Mouse (Mus musculus) gastrocnemius, adult 2 months (tissue): ENCODE measurements around the gene Tmem150c. TPM values are rescaled to one million over a fixed set of nuclear protein-coding genes. Genes with fewer than 3 reads are reported as not detected.

Source experiments
- DNase-seq: peaks from one replicate; pipeline ENCODE4 v3.0.0; 2022
- H3K27ac ChIP-seq: fragments of 200-600 bp; 2 replicates; pipeline ENCODE4 v1.8.1; 2022; ENCODE audit warnings: mild to moderate bottlenecking
- H3K4me3 ChIP-seq: fragments of 200-600 bp; 2 replicates; pipeline ENCODE4 v1.8.1; 2022; ENCODE audit warnings: mild to moderate bottlenecking, moderate library complexity
- CTCF ChIP-seq: fragments of 200-600 bp; IDR thresholded peaks from 2 replicates; pipeline ENCODE4 v1.8.1; 2022; ENCODE audit warnings: antibody characterized with exemption, mild to moderate bottlenecking, moderate library complexity
- intact Hi-C: fragments of 180-260 bp; cut with DNase I; formaldehyde crosslinking; loops from one replicate; pipeline ENCODE4 v1.15.1; 2025
- total RNA-seq, 2 experiments: library from RNA; stranded (reverse); gene quantifications; 2 replicates each; pipeline ENCODE4 v1.2.3; 2021

Gene Tmem150c
- total RNA-seq, 2 experiments from 2014 or later, result 0.82 to 2.9 TPM

DNA sequence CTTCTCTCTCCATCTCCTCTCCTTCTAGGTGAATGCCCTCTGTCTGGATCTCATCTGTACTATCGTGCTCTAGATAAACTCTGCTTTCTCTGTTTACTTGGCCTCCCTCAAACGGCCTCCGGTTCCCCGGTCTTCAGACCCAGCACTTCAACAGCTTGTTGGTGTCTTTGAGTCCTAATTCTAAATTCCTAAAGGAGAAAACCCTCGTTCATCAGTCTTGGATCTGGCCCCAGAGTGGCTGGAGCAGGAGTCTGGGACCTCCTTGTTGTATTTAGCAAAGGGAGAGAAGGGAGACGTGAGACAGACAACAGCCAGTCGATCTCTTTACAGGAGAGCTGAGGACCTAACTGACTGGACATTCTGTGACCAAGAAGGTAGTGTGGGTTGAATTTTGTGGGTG lies 27.0 kb upstream of the Tmem150c start:
- H3K27ac ChIP-seq, result no peak overlapping the region
- no peak for TF ChIP-seq CTCF
- intact Hi-C loops, result no loop called here
- H3K4me3 ChIP-seq, result no peak overlapping the region
- DNase-seq, result no peak

DNA sequence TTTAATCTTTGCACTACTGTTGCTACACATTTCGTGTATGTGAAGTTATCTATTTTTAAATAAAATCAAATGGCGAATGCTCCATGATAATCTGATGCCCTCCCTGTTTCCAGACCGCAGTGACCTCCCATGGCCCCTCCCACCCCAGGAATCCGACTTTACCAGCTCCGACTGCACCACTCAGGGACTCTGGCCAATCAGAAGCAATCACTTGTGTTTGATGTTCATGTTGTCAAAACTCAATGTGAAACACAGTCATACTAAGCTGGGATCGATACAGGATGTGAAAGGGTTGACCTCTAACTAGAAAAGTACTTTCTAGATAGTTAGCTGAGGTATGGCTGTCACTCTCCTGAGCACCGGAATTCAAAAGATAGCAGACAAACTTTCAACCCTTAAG lies 26.3 kb upstream of the Tmem150c start:
- Histone ChIP-seq H3K4me3 (no peak overlapping the region), H3K27ac (no peak overlapping the region)
- no peak for TF ChIP-seq CTCF
- intact Hi-C loops, result no loop called here
- DNase-seq, result no peak

DNA sequence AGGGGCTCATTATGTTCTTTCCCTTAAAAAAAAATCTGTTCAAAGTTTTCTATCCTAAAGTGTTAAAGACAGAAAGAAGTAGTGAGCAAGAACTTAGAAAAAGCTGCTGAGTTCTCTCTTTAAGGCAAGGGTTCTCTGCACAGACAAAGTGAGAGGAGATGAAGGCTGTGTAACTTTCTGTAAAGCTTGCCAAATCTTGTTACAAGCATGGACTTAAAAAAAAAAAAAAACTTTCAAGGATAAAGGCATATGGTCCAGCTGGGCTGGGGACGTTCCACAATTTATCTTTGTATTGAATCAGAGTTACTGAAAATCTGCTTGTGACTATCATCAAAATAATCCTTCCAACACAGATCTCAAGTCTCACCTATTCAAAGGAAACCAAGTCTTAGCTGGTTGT lies 21.4 kb upstream of the Tmem150c start:
- no peak for DNase-seq
- H3K27ac ChIP-seq, result no peak overlapping the region
- H3K4me3 ChIP-seq, result no peak overlapping the region
- TF ChIP-seq CTCF, result no peak
- intact Hi-C loops, result no loop called here

DNA sequence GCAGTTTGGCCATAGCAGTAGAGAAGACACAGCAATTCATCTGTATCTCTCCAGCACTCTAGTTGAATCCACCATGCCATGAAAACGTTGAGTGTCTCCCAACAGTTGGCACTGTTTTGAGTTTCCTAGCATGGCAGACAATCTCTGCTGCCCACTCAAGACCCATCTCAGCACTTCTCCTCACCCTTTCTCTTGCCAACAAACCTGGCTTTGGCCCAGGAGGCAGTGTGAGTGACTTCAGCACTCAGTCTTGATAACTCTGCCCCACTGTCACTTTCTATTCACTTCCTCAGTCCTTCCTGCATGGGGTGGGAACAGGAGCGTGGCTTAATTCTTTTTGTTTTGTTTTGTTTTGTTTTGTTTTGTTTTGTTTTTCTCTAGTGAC lies 19.2 kb upstream of the Tmem150c start:
- intact Hi-C loops, result no loop called here
- no peak for DNase-seq
- Histone ChIP-seq H3K27ac (no peak overlapping the region), H3K4me3 (no peak overlapping the region)
- TF ChIP-seq CTCF, result no peak

DNA sequence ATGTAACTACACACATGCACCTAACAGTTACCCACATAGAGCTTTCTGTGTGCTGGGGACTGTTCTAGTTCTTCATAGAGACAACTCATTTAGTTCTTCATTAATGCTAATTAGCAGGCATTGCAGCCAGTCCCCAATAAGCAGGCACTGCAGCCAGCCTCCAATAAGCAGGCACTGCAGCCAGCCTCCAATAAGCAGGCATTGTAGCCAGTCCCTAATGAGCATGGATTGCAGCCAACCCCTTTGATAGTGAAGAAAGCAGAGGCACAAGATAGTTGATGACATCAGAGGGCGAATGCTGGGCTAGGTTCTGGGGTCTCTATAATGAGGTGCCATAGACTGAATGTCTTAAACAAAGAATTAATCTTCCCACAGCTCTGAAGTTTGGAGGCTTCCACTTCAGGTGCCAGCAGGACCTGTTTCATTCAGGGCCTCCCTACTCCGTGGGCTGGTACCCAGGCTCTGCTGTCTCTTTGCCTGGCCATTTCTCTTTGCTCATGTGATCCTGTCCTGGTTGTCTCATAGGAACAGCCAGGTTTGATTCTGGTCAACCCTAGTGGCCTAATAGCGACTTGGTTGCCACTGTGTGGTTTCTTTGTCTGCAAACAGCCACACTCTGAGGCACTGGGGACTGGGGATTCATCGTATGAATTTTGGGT lies 18.6 kb upstream of the Tmem150c start:
- Histone ChIP-seq H3K27ac (no peak overlapping the region), H3K4me3 (no peak overlapping the region)
- TF ChIP-seq CTCF, result no peak
- intact Hi-C loops, result no loop called here
- DNase-seq, result no peak

DNA sequence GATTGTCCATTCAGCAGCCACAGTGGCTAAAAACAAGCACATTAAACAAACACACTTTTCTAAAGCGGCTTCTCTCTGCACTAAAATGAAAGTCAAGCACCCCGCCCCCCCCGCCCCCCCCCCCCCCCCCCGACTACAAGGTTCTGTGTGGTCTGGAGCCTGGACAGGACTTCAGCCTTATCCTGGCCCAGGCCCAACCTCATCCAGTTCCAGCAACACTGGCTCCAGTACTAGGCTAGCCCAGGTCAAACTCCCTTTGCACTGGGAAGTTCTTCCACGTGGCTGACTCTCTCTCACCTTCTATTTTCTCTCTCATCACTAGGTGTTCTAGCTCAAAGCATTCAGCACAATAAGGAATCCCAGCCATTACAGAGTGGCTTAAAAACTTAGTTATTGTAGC lies 17.9 kb upstream of the Tmem150c start:
- H3K27ac ChIP-seq, result no peak overlapping the region
- intact Hi-C loops, result no loop called here
- no peak for TF ChIP-seq CTCF
- no peak for DNase-seq
- H3K4me3 ChIP-seq, result no peak overlapping the region

DNA sequence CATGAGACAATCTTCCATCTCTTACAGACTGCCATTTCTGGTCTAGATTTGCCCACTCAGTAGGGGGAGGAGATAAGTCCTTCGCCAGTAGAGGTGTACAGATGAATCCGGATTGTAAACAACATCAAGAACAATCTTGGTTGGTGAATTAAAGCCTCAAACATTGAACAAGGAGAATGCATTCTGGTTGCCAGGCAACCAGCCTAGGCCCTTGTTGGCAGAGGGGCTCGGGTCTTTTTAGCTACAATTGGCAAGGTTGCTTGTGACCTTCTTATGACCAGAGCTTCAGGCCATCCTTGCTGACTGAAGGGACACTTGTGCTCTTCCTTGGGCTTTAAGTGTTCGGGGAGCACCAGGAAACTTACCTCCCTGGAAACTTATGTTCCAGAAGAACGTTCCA lies 16.5 kb upstream of the Tmem150c start:
- Histone ChIP-seq H3K4me3 (no peak overlapping the region), H3K27ac (no peak overlapping the region)
- no peak for DNase-seq
- intact Hi-C loops, result no loop called here
- no peak for TF ChIP-seq CTCF

DNA sequence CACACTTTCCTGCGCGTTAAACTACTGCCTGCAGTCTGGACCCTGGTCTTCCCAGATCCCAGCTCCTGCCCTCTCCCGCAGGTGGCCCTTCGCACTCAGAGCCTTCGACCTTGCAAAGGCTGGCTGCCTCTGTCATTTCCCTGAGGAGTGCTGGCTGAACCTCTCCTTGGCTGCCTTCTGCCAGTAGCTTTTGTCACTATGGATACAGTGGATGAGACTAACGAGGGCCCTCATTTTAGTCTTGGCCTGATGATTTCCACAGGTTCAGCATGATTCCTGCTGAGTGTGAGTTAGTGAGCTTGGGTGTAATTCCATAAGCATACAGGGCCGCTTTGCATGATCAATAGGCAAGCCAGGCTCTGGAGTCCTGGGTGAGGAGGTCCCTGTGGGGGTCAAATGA lies 16.0 kb upstream of the Tmem150c start:
- TF ChIP-seq CTCF, result no peak
- Histone ChIP-seq H3K27ac (no peak overlapping the region), H3K4me3 (no peak overlapping the region)
- intact Hi-C loops, result no loop called here
- DNase-seq, result no peak

DNA sequence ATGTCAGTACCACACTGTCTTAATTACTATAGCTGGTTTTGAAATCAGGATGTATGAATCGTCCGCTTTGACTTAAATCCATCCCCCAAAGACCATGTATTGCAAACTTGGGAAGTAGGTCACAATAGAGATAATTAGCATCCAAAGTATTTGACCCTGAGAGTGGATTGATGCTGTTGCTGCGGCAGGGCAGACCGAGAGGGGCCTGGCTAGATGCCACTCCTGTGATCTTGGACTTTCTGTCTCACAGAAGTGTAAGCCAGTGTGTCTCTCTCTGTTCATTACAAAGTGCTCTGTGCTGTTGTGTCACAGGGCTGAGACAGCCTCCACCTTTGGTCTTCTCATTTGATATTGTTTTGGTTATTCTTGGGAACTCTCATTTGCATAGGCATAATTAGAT lies 12.5 kb upstream of the Tmem150c start:
- intact Hi-C loops, result no loop called here
- no peak for DNase-seq
- Histone ChIP-seq H3K27ac (no peak overlapping the region), H3K4me3 (no peak overlapping the region)
- TF ChIP-seq CTCF, result no peak

DNA sequence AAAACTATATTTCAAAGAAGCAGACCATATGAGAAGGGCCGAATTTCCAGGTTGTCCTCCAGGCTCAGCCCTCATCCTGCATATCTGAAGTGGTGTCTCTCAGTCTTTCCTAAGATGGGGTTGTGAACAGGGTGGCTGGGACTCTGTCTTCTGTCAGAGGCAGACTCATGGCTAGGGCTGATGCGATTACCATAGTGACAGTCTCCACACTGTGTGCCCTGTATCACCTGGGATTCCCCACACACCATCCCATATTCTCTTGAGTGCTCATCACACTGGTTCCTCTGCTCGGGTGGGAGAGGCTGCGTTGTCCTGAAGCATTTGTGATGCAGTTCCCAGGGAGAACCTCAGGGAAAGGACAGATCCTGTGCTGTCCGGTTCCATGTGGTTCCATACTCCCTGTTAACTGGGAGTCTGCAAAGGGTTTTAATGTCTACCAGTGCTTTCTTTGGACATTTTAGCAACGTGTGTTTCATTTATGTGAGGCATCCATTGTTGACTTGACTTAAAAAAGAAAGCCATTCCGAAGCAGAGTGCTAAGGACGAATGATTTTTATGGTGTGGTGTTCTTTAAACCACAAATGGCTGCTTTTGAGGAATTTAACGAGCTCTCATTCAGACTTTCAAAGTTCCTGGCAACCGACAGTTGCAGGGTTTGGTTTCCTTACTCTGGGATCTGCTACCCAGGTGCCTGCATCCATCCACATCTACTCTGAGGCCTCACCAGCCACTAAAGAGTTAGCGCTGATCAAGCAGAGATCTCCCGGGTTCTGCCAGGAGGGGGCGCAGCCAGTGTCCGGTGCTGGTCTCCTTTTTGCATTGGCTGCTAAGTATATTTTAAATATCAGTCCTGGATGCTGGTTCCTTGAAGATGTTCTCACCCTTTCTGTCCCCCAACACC lies 7.2 kb upstream of the Tmem150c start:
- peak; percentile 46 for DNase-seq
- Histone ChIP-seq H3K27ac (no peak overlapping the region), H3K4me3 (no peak overlapping the region)
- TF ChIP-seq CTCF, result peak; percentile 60
- intact Hi-C loops, result no loop called here

DNA sequence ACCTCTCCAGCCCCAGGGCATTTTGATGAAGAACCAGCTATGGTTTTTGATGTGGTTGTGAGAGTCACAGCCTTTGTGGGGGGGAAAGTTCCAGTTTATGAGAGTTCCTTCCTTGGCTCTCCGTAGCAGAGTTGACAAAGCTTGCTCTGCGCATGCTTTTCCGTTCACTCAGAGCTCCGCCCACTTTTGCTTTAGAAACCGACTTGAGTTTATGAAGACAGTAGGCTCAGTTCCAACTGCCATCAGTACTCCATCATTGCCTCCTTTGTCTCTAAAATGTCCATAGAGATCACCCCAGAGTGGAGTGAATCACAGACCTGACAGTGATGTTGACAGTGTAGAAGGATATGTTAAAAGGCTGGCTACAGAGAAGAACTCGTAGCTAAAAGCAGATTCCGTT lies 3.8 kb upstream of the Tmem150c start:
- no peak overlapping the region for H3K4me3 ChIP-seq
- TF ChIP-seq CTCF, result no peak
- H3K27ac ChIP-seq, result no peak overlapping the region
- DNase-seq, result no peak
- intact Hi-C loops, result no loop called here

DNA sequence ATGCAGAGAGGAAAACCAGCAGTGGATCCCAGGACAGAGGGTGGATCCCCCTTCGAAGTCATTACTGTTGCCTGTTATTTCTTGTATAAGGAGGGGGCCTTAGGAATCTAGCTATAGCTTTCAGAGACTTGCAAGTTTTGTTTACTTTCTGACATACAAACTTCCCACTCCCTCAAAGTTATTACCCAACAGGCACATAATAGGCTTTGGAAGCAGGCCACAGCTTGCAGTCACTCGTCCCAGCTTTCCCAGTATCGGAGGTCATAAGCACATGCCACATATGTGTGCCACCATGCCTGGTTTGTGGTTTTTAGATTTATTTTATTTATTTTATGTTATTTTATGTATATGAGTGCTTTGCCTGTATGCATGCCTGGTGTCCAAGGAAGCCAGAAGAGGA lies 3.2 kb upstream of the Tmem150c start:
- Histone ChIP-seq H3K27ac (no peak overlapping the region), H3K4me3 (no peak overlapping the region)
- intact Hi-C loops, result no loop called here
- no peak for DNase-seq
- TF ChIP-seq CTCF, result no peak

DNA sequence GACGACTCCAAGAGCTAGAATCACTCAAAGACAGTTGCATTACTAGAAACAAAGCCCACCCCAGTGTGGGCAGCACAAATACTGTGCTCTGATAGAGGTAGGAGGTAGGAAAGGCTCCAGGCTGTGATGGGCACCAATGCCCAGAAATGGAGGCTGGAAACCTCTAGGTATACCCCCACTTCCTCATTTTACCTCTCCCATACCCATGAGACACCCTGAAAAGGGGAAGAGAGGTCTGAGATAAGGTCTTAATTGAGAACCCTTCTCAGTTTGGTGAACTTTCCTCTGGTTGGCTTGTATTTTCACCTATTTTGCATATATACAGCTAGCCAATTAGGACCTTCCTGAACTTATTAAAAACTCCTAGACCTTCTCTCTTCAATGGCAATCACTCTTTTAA lies 2.4 kb upstream of the Tmem150c start:
- intact Hi-C loops, result no loop called here
- Histone ChIP-seq H3K4me3 (no peak overlapping the region), H3K27ac (no peak overlapping the region)
- no peak for DNase-seq
- TF ChIP-seq CTCF, result no peak
